Mouse (Mus musculus): Measurements from ENCODE around the gene Mettl7a1.
A peak's percentile ranks its signal among the peaks of the same experiment; 100 is the strongest.
"Not testable (repeated sequence)": the region's sequence is repeated elsewhere in the genome, so short reads cannot be mapped to it uniquely, and the experiment has no call there.

The Mettl7a1 gene

DNA sequence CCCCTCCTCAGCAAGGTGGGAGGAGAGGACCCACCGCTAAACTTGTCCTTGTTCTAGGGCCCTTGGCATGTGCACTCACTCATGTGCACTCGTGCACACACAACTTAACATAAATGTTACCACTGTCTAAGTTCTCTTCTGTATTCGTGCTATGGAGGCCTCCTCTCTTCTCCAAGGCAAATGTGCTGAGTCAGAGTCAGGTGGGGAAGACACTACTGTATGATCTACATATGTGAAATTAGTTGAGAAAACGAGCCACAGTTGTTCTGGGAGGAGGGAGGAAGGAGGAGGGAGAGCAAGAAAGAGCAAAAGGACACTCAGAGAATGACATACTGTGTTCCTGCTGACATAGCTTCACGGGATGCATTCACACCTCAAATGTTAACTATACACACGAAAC is 3.4 kb upstream of the Mettl7a1 start:
- DNase-seq (ENCODE audit: low spot score in 2 of 2), result no peak

DNA sequence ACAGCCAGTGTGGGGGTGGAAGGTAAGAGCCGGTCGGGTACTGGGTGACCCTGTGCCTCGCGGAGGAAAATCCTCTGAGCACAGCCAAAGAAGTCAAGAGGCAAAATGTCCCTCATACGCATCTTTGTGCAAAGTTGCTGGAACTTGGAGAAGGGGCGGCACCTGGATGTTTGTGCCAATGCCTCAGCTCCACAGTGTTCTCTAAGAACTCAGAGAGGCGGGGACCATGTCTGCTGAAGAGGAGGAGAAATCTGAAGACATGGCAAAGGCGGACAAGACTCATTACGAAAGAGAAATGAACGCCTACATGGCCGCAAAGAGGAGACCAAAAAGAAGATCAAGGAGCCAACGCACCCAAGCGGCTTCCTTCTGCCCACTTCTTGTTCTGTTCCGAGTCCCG is 2.4 kb upstream of the Mettl7a1 start:
- DNase-seq (ENCODE audit: low spot score in 2 of 2), result no peak

DNA sequence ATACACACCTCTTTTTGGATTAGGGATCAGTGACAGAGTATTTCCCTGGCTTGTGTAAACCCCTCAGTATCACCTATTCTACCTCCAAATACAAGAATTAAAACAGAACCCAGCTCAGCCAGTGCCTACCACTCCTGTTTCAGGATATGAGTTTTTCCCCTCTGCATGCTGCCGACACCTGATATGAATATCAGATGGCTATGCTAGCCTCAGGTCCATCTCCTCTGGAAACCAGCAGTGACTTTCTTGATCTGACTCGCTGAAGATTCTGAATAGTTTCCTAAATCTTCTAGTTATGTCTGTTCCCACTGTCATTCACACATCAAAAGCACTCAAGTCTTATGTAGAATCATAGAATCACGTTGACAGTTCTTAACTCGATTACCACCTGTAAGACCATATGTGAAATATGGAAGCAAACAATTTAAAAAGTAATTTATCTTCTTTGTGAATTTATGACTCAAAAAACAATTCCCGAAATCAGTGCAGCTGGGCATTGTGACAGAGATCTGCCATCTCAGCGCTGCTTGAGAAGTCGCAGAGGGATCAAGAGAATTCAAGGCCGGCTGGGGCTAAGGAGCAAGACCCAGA is 417 bp upstream of the Mettl7a1 start:
- no peak for DNase-seq (ENCODE audit: low spot score in 2 of 2)

DNA sequence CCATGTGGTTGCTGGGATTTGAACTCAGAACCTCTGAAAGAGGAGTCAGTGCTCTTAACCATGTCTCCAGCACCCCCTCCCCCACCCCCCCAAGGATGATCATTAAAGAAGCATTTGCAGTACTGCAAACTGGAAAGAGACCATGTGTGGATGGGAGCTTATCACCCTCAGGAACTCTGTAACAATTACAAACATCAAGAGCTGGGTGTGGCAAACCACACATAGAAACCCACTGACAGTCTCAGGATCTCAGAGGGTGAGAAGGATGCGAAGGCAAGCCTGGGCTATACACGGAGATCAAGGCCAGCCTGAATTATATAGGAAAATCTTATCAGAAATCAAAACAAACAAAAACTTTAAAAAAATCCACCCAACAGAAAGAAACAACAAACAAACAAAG is 2.3 kb downstream of the Mettl7a1 start:
- no peak for DNase-seq (ENCODE audit: low spot score in 2 of 2)

DNA sequence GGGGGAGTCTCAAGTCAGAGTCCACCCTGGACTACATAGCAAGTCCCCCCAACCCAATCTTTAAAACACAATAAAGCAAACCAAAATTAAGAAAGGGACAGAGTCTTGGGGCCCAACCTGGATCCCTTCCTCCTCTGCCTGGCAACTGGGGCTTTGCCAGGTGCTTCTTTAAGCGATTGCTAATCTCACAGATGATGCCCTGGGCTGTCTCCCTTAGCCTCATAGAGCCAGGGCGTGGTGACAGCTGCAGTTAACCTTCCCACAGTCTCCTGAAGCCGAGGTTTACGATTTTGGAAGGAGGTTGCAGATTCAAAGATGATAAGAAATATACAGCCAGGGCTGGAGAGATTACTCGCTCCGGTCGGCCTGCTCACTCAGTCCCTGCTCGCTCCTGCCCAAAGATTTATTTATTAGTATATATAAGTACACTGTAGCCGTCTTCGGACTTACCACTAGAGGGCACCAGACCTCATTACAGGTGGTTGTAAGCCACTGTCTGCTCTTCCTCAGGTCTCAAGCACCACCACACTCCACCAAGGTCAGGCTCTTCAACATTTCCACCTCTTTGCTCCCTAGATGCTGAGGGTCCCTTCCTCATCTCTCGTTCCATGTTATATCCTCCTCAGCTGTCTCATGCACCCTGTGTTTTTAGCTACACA is 3.6 kb downstream of the Mettl7a1 start:
- DNase-seq (ENCODE audit: low spot score in 2 of 2), result not testable (repeated sequence)

DNA sequence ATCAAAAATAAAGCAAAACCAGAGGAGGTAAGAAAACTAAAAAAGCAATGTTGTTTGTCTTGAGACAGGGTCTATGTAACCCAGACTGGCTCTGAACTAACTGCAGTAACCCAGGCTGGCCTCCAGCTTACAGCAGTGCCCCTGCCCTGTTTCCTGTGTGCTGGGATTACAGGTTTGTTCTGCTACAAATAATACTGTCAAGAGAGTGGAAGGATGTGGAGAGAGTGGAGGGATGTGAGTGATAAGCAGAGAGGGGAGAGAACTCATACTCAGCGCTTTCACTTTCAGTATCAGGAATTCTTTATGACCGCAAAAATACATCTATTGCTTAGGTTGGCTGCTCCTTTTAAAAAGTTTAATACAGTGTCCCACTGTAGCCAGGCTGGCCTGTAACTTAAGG is 8.4 kb downstream of the Mettl7a1 start:
- no peak for DNase-seq (ENCODE audit: low spot score in 2 of 2)

DNA sequence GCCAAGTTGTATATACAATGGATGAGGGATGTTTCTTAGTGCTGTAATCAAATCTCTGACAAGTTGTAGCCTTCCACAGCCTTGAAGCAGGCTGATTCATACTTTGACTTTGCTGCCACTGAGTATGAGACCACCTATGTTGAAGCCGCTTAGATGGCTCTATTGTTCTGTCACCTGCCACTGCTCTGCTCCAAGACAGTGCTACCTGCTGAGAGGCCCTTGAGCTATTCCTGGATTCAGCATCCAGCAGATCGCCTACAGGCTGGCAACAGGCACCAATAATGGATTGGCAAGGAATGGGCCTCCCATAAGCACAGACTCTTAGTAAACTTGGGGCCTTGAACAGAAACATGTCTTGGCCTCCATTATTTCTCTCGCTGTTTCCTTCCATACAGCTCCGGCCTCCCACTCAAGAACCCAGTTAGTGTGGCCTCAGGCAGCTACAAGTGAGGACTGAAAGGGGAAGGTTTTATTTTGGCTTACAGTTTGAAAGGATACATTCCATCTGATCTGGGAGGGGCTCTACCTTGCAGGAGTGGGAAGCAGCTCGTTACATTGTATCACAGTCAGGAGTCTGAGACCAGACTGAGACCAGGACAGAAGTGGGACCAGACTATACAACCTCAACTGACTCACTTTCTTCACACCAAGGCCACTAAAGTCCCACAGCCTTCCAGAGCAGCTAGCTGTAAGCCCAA is 10.7 kb downstream of the Mettl7a1 start:
- no peak for DNase-seq (ENCODE audit: low spot score in 2 of 2)

DNA sequence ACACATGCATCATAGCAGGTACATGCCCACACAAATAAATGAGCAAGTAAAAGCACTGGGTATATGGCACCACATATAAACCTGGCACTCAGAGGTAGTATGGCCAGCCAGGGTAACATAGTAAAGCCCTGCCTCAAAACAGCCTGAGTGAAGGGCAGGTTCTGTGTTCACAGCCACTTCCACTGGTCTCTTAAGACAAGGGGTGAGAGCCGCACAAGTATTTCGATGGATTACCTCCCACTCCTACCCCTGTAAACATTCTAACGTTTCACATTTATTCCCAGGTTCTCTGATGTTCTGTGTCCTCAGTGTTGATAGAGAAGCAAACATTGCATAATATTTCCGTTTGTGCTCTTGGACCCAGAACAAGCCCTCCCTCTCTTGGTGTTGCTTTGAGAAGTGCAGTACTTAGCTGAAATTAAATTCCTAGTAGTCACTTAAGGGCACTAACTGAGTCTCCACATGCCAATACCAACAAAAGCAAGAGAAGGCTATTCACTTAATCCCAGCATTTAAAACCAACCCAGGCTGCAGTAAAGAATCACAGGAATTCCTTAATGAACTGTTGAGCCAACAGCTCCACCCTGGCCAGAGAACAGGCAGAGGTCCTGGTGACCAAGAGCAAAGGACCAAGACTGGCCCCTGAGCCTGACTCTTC is 14.2 kb downstream of the Mettl7a1 start:
- DNase-seq (ENCODE audit: low spot score in 2 of 2), result not testable (repeated sequence)

DNA sequence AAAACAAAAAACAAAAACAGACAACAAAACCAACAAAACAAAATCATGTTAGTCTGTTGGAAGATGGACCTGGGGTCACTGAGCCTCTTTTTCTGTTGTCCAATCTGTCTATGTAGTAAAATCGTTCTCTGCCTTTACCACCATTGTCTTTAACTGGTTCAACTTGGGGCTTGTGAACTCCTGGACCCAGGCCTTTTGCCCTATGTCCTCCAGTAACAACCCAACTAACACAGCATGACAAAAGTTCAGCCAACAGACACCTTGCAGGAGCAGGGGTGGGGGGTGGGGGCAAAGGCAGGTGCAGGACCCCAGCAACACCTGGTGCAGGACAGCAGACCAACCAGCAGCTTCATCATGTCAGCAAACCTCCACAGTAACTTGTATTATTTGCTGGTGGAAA is 15.9 kb downstream of the Mettl7a1 start:
- DNase-seq (ENCODE audit: low spot score in 2 of 2), result no peak

DNA sequence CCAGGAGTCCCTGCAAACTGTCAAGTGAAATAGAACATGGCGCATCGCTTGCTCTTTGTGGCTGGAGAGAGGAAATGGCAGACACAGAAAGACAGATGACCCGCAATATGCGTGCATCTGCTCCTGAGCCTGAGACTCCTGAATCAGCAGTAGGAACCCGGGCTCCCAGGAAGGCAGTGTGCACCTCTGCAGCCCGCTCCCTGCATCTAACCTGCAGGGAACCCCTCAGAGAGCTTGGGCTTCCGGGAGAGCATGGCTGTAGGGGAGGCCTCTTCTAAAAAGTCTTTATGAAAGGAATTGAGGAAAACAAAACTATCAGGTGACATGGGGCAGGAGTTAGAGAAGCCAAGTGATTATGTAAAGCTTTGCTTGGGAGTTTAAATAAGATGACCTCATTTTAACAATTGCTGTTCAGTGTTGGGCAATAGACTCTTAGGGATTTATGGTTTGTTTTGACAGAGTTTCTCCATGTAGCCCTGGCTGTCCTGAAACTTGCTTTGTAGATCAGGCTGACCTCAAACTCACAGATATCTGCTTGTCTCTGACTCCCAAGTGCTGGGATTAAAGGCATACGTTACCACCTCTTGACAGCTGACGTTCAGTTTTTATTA is 16.5 kb downstream of the Mettl7a1 start:
- no peak for DNase-seq (ENCODE audit: low spot score in 2 of 2)

DNA sequence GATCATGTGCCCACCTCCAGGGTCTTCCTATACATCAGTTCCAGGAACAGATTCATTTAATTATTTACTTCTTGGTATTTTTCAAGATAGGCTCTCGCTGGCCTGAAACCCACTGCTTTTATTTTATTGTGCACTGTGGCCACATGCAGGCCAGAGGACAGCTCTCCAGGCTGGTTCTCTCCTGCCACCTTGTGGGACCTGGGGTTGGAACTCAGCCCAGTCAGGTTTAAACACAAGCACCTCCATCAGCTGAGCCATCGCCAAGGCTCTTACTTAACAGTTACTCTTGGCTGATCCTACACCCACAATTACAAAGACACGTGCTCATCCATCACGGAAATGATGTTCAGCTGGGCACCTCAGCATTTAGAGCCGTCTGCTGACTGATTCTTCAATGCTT is 17.2 kb downstream of the Mettl7a1 start:
- no peak for DNase-seq (ENCODE audit: low spot score in 2 of 2)

DNA sequence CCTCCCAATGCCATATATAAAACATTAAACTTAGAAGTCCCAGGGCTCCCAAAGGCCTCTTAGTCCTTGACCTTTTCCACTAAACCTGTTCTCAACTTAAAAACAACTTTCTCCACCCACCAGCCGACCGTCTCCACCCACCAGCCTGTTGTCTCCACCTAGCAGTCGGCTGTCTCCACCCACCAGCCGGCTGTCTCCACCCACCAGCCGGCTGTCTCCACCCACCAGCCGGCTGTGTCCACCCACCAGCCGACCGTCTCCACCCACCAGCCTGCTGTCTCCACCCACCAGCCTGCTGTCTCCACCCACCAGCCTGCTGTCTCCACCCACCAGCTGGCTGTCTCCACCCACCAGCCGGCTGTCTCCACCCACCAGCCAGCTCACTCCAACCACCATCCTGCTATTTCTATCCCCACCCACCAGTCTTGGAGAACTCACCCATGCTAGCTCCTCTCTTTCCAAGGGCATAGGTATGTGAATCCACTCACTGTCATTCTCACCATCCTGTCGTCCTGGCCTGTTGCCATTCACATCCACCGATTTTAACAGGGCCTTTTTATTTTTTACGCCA is 20.2 kb downstream of the Mettl7a1 start:
- peak in 1 of 2 experiments; percentile 24 for DNase-seq (ENCODE audit: low spot score in 2 of 2)

DNA sequence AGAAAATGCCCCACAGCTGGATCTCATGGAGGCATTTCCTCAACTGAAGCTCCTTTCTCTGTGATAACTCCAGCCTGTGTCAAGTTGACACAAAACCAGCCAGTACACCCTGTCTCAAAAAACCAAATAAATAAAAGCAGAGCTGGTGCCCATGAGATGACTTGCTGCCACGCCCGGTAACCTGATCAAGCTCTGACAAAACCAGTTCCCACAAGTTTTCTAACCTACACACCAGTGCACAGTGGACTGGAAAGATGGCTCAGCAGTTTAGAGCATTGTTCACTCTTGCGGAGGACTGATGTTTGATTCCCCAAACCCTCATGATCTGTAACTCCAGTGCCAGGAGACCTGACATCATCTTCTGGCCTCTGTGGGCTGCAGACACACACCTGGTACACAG is 21.3 kb downstream of the Mettl7a1 start:
- DNase-seq (ENCODE audit: low spot score in 2 of 2), result no peak

DNA sequence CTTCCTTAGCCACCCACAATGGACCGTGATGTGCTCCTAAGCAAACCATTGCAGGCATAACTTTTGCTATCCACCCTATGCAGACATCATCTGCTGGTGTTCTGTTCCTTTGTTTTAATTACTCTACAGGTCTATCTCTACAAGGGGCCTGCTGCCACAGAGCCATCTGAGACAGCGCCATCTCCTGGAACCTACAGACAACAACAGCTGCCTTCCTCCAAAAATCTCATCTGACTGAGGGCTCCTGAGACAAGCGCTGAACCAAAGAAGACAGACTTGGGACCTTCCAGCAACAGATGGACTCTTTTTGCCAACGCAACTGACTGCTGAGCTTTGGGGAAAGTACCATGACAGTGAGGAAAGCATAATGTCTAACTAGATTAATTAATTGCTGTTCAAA is 24.1 kb downstream of the Mettl7a1 start:
- not testable (repeated sequence) for DNase-seq (ENCODE audit: low spot score in 2 of 2)

DNA sequence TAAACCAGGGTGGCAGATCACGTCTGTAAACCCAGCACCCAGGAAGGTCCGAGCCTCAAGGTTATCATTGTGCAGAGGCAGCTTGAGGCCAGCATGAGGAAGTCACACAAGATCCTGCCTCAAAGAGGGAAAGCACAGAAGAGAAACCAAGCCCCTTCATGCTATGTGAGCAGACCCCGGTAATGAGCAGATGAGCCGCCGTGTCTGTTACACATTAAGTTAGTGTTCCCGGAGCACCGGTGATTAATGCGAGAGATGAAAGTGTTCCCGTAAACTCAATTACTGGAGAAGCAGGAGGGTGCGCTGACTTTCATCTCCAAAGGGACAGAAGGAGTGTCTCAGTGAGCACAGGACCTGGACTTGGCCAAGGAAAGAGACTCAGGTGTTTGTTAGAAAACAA is 25.4 kb downstream of the Mettl7a1 start:
- not testable (repeated sequence) for DNase-seq (ENCODE audit: low spot score in 2 of 2)

DNA sequence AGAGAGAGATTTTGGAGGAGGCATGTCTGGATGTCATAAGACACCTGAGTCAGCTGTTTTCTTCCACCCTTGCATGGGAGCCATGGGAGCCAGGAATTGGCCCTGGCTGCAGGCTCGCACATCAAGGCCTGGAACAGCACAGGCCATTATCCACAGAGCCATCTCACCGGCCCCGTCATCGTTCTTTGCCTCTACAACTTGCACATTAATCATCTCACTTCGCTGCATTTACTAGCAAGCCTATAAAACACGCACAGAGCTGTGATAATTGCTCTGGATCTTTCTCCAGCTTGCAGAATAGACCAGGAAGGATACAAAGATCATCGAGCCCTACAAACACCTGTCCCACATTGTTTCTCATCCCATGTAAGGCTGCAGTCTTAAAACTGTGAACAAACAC is 26.8 kb downstream of the Mettl7a1 start:
- DNase-seq (ENCODE audit: low spot score in 2 of 2), result no peak

DNA sequence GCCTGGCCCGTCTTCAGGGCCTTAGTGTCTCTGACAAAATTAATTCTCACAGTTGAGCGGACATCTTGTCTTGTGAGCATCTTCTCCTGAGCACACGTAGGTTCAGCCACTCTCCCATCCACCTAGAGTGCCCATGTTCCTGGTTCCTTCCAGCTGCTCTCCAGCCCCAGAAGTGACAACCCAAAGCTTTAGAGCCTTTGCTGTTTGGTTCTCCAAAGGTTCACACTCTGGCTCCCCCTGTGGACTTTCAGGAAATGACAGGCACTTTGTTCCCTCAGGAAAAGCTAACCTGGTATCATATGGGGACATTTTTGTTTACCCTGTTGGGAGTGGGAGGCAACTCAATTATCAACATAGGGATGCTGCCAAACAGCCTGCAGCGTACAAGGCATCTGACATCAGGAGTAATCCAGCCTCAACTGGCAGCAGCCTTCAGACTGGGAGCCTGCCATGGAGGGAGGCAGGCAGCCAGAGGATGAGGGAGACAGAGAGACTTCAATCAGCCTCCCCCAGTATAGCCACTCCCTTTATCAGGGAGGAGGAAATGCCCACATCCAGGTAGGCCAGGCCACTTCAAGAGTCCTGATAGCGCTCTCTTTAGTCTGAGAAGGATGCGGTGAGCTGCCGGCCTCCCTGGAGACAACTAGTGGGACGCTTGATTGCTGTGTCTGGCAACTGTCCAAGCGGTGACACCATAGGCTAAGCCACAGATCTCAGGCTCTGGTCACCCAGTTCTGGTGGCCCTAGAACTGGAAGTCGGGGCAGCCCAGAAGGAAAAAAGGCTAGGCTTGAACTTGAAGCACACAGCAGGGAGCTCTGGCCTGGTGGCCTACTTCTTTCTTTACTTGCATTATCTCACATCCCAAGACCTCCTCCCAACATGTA is 28.4 kb downstream of the Mettl7a1 start:
- DNase-seq (ENCODE audit: low spot score in 2 of 2), result not testable (repeated sequence)

DNA sequence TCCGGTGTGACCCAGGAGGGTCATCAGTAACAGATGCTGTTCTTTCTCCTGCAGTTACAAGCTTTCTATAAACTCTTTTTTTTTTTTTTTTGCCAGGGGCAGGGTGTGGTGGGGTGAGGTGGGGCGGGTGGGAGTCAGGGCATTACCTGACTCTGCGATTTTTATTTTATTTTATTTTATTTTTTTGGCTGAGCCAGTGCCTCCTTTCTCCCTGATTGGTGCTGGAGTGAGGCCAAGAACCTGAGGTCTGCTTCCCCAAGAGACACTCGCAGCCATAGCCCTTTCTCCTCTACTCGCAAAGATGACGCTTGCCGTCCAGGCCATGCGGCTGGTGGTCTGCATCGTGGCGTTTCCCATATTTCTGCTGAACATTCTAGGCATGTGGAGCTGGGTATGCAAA is 30.7 kb downstream of the Mettl7a1 start, which contains the start of gene Mettl7a3:
Gene Mettl7a3, plus strand, starts transcription at position 301 of the 400 bp plus-strand sequence.
- no peak for DNase-seq (ENCODE audit: low spot score in 2 of 2)

DNA sequence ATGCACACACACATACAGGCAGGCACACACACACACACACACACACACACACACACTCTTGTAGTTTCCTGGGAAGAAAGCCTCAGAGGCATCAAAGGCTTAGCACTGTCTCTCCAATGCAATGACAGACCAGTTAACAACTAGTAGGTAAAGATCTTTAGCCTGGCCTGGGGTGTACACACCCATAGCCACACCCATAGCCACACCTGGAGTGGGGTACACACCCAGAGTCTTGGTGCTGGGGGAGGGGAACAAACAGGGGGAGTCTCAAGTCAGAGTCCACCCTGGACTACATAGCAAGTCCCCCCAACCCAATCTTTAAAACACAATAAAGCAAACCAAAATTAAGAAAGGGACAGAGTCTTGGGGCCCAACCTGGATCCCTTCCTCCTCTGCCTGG is 33.4 kb downstream of the Mettl7a1 start:
- DNase-seq (ENCODE audit: low spot score in 2 of 2), result not testable (repeated sequence)

DNA sequence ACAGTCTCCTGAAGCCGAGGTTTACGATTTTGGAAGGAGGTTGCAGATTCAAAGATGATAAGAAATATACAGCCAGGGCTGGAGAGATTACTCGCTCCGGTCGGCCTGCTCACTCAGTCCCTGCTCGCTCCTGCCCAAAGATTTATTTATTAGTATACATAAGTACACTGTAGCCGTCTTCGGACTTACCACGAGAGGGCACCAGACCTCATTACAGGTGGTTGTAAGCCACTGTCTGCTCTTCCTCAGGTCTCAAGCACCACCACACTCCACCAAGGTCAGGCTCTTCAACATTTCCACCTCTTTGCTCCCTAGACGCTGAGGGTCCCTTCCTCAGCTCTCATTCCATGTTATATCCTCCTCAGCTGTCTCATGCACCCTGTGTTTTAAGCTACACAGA is 33.9 kb downstream of the Mettl7a1 start:
- DNase-seq (ENCODE audit: low spot score in 2 of 2), result peak in 1 of 2 experiments; percentile 21
